Mouse (Mus musculus): ENCODE data around the gene Fuom.
A peak's percentile ranks its signal among the peaks of the same experiment; 100 is the strongest.

GRCm38 (mm10) chr7:140116329-140117054 is 14.3 kb upstream of the Fuom start, which contains the start of gene Echs1:
- no peak for TF ChIP-seq CTCF (IDR thresholded peaks at IDR 0.05; ENCODE audit: low read depth)
- peak; percentile 81 for TF ChIP-seq EP300 (IDR thresholded peaks at IDR 0.05; ENCODE audit: low read depth)
